Comparison of ENCODE assay signal across 8 mouse cellular contexts in the genomic region with DNA sequence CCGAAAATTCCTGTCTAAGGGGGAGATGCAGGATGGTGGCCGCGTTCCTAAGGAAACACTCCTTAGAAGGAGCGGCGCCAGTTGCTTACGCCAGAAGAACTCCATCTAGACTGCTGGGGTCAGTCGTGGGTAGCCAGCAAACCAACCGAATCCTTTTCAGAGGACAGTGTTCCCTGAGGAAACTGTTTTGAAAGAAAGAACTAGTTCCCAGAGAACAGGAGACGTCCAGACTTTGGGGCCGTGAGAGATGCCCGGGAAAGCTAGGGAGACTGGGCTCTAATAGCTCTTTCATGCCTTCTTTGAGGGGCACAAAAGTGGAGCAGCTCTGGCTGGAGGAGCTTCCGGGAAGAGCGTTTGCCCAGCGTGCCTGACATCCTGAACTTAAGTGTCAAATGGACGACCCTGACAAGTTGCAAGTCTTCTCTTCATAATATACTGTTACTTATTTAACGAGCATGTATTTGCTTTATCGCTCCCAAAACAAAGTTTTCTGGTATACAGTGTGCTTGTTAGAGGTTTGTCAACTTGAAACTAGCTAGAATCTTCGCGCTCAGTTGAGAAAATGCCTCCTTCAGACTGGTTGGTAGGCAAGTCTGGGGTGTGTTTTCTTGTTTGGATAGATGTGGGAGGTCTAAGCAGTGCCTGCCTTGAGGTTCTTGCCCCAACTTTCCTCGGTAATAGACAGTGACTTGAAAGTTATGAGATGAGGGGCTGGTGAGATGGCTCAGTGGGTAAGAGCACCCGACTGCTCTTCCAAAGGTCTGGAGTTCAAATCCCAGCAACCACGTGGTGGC. TPM values are rescaled to one million over a fixed set of nuclear protein-coding genes. Genes with fewer than 3 reads are reported as not detected.
DNase-seq lines count a peak whose midpoint lies in the region; ATAC-seq lines count a peak whose summit lies in the region.

No protein-coding gene starts in this region.

- peak overlapping the region; percentile 93 for H3K4me2 ChIP-seq in heart, embryonic 11.5 days
- H3K4me2 ChIP-seq in hindbrain, embryonic 11.5 days (replicated peaks; ENCODE audit: low read depth, low read length): peak overlapping the region; percentile 59

- H3K9ac ChIP-seq in heart, embryonic 11.5 days (ENCODE audit: low read depth, low read length): peak overlapping the region; percentile 80
- H3K9ac ChIP-seq in hindbrain, embryonic 11.5 days (ENCODE audit: low read depth, low read length): peak overlapping the region; percentile 29

- 4% methylated on average over 22 of the region's 22 CpGs for WGBS in heart, embryonic 11.5 days (ENCODE audit: insufficient replicate concordance)
- WGBS in hindbrain, embryonic 11.5 days: 6% methylated on average over 22 of the region's 22 CpGs

- H3K4me1 ChIP-seq in heart, embryonic 11.5 days (ENCODE audit: control insufficient read depth, insufficient read depth, low read length): peaks cover 41% of the 10 kb centered on the region
- no peaks in the 10 kb centered on the region; the same call in 1 of the 2 replicates for H3K4me1 ChIP-seq in hindbrain, embryonic 11.5 days (replicated peaks; ENCODE audit: control insufficient read depth, insufficient read depth, low read length)

- peak overlapping the region; percentile 60 for H3K4me3 ChIP-seq in heart, embryonic 11.5 days (ENCODE audit: low read depth, low read length)
- H3K4me3 ChIP-seq in hindbrain, embryonic 11.5 days (ENCODE audit: low read depth, low read length): peak overlapping the region; percentile 62

- peak; percentile 11 for ATAC-seq in heart, embryonic 11.5 days (replicated peaks; ENCODE audit: insufficient number of reproducible peaks, low FRiP score, low TSS enrichment)
- ATAC-seq in hindbrain, embryonic 11.5 days (ENCODE audit: low FRiP score): peak; percentile 48
- ATAC-seq in inflammation-experienced regulatory T-cells, adult 6 months: no peak

- no peaks in the 10 kb centered on the region for H3K9me3 ChIP-seq in heart, embryonic 11.5 days (replicated peaks; ENCODE audit: control insufficient read depth, low read length)
- H3K9me3 ChIP-seq in hindbrain, embryonic 11.5 days (ENCODE audit: control insufficient read depth, low read length): no peaks in the 10 kb centered on the region

- no peaks in the 10 kb centered on the region for H3K27me3 ChIP-seq in heart, embryonic 11.5 days (ENCODE audit: control insufficient read depth, insufficient read depth, low read length)
- H3K27me3 ChIP-seq in hindbrain, embryonic 11.5 days (ENCODE audit: control insufficient read depth, insufficient read depth, low read length): no peaks in the 10 kb centered on the region

- 0 out of 2 replicates have a peak, but pooled peaks cover 3% of the 10 kb centered on the region for H3K36me3 ChIP-seq in heart, embryonic 11.5 days (ENCODE audit: control insufficient read depth, insufficient read depth, low read length)
- H3K36me3 ChIP-seq in hindbrain, embryonic 11.5 days (ENCODE audit: control insufficient read depth, insufficient read depth, low read length): 0 out of 2 replicates have a peak, but pooled peaks cover 2% of the 10 kb centered on the region

- H3K27ac ChIP-seq in heart, embryonic 11.5 days (ENCODE audit: low read depth, low read length): peak overlapping the region; percentile 99
- H3K27ac ChIP-seq in hindbrain, embryonic 11.5 days (ENCODE audit: low read depth, low read length): peak overlapping the region; percentile 88

- DNase-seq in heart, postnatal 4 days: no peak
- DNase-seq in 3T3-L1 (ENCODE audit: low read depth, low spot score): peak; percentile 88
- DNase-seq in c-Kit-positive CD71-positive TER-119-positive erythroid progenitor cells, embryonic 14.5 days (ENCODE audit: low spot score): peak; percentile 36
- DNase-seq in hindbrain, embryonic 11.5 days (ENCODE audit: low spot score): no peak
- peak; percentile 75 for DNase-seq in lung, postnatal 14 days
- DNase-seq in cerebellum, postnatal 10 days: no peak

RNA-seq across cellular contexts. Expression of a gene that starts 0.8 kb away (rescaled TPM):
- polyA plus RNA-seq in heart, embryonic 11.5 days (2014; fragmentation: Nextera tagmentation; extraction: Ambion mirVana): 154 and 162 TPM in 2 replicates
- total RNA-seq in heart, postnatal 4 days (2021): 10 to 100 TPM; 82.4 to 88.4 TPM
- polyA plus RNA-seq in hindbrain, embryonic 11.5 days (2014; fragmentation: Nextera tagmentation; extraction: Ambion mirVana): 184 and 193 TPM in 2 replicates
- polyA plus RNA-seq in inflammation-experienced regulatory T-cells, adult 6 months (2017; shearing (Covaris generic)): 10 to 100 TPM; 48.4 to 56.9 (median 49.1) TPM

RNA-seq across cellular contexts. Expression of a gene that starts 27.9 kb away (rescaled TPM):
- polyA plus RNA-seq in heart, embryonic 11.5 days (2014; fragmentation: Nextera tagmentation; extraction: Ambion mirVana): 0.14 TPM in 1 of 2 replicates, not detected in the other
- under 1 TPM; 0.41 to 0.54 TPM for total RNA-seq in heart, postnatal 4 days (2021)
- polyA plus RNA-seq in hindbrain, embryonic 11.5 days (2014; fragmentation: Nextera tagmentation; extraction: Ambion mirVana): 0.12 and 0.14 TPM in 2 replicates
- not detected for polyA plus RNA-seq in inflammation-experienced regulatory T-cells, adult 6 months (2017; shearing (Covaris generic))

RNA-seq across cellular contexts. Expression of a gene that starts 42.3 kb away (rescaled TPM):
- 34.6 and 37.4 TPM in 2 replicates for polyA plus RNA-seq in heart, embryonic 11.5 days (2014; fragmentation: Nextera tagmentation; extraction: Ambion mirVana)
- 10 to 100 TPM; 36.5 to 41.4 TPM for total RNA-seq in heart, postnatal 4 days (2021)
- polyA plus RNA-seq in hindbrain, embryonic 11.5 days (2014; fragmentation: Nextera tagmentation; extraction: Ambion mirVana): 41.9 and 45.7 TPM in 2 replicates
- polyA plus RNA-seq in inflammation-experienced regulatory T-cells, adult 6 months (2017; shearing (Covaris generic)): 10 to 100 TPM in 2 of 3 experiments, 1 to 10 TPM in 1; 1.6 to 14.9 (median 10.3) TPM

RNA-seq across cellular contexts. Expression of a gene that starts 43.1 kb away (rescaled TPM):
- 0.17 and 0.66 TPM in 2 replicates for polyA plus RNA-seq in heart, embryonic 11.5 days (2014; fragmentation: Nextera tagmentation; extraction: Ambion mirVana)
- under 1 TPM in 1 of 2 experiments, not detected in 1; 0.17 TPM for total RNA-seq in heart, postnatal 4 days (2021)
- 0.22 and 0.29 TPM in 2 replicates for polyA plus RNA-seq in hindbrain, embryonic 11.5 days (2014; fragmentation: Nextera tagmentation; extraction: Ambion mirVana)
- polyA plus RNA-seq in inflammation-experienced regulatory T-cells, adult 6 months (2017; shearing (Covaris generic)): under 1 TPM in 2 of 3 experiments, not detected in 1; 0.29 to 0.48 TPM

Comparison
In these comparisons a context has a peak if more than half of its experiments do, and no peak if none do; other contexts are left out.
1. DNase-seq: peak in 3T3-L1 (single experiment), c-Kit-positive CD71-positive TER-119-positive erythroid progenitor cells, embryonic 14.5 days (single experiment) and lung, postnatal 14 days (single experiment); none in heart, postnatal 4 days (single experiment), hindbrain, embryonic 11.5 days (single experiment) and cerebellum, postnatal 10 days (0 of 2).